Mouse (Mus musculus): ENCODE results near the gene Pard6a.

Pard6a gene

GRCm38 (mm10) chr8:105694051-105694799 is 6.7 kb upstream of the Pard6a start:
- DNase-seq (ENCODE audit: low read depth, low spot score) = no peak
- no peaks in the 10 kb centered on the region; the same call in 1 of the 2 replicates for H3K27me3 ChIP-seq (ENCODE audit: control insufficient read depth, insufficient read depth, low read length, poor library complexity, severe bottlenecking)
- peaks cover 34% of the 10 kb centered on the region for H3K36me3 ChIP-seq (ENCODE audit: control insufficient read depth, insufficient read depth, low read length, poor library complexity, severe bottlenecking)

GRCm38 (mm10) chr8:105695080-105695780 is 5.7 kb upstream of the Pard6a start:
- no peak for DNase-seq (ENCODE audit: low read depth, low spot score)
- Histone ChIP-seq H3K27me3 (ENCODE audit: control insufficient read depth, insufficient read depth, low read length, poor library complexity, severe bottlenecking) (no peaks in the 10 kb centered on the region; the same call in 1 of the 2 replicates), H3K36me3 (ENCODE audit: control insufficient read depth, insufficient read depth, low read length, poor library complexity, severe bottlenecking) (peaks cover 28% of the 10 kb centered on the region)

DNA sequence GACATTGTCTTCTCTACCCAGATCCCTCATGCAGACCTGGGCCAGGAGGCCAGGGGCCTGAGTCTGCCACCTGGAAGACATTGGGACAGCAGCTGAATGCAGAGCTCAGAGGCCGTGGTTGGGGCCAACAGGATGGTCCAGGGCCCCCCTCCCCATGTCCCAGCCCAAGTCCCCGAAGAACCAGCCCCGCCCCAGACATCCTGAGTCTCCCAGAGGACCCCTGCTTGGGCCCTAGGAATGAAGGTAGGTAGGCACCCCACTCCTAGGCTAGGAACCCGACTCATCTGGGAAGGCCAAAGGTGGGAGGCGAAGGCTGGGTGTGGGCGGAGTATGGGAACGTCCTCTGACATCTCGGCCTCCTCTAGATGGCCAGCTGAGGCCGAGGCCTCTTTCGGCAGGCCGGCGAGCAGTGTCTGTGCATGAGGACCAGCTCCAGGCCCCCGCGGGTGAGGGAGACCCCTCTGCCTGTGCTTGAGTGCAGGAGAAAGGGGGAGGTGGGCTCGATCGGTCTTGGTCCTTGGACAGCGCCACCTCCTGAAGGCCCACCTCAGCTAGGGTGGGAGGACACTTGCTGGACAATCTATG is 3.7 kb upstream of the Pard6a start:
- no peak for DNase-seq (ENCODE audit: low read depth, low spot score)
- Histone ChIP-seq H3K27me3 (ENCODE audit: control insufficient read depth, insufficient read depth, low read length, poor library complexity, severe bottlenecking) (no peaks in the 10 kb centered on the region), H3K36me3 (ENCODE audit: control insufficient read depth, insufficient read depth, low read length, poor library complexity, severe bottlenecking) (peaks cover 22% of the 10 kb centered on the region)

DNA sequence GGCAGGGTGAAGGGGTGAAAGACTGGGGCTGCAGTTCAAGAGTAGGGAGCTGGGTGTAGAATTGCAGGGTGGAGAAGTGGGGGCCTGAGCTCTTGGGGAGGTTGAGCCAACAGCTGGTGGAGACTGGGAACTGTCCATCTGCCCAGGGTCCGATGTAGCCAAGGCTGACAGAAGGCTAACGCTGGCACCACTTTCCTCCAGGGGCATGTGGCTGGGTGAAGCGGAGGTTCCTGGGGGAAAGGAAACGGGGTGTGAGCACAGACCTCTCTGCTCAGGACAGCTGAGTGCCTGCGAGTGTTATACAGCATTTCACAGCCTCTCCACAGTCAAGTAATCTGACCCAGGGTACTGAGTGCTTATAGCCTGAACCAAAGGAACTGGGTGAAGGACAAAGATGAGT is 2.2 kb upstream of the Pard6a start:
- H3K27me3 ChIP-seq (ENCODE audit: control insufficient read depth, insufficient read depth, low read length, poor library complexity, severe bottlenecking) = no peaks in the 10 kb centered on the region

GRCm38 (mm10) chr8:105699488-105700215 is 1.3 kb upstream of the Pard6a start:
- DNase-seq (ENCODE audit: low read depth, low spot score) = peak; percentile 36
- Histone ChIP-seq H3K27me3 (ENCODE audit: control insufficient read depth, insufficient read depth, low read length, poor library complexity, severe bottlenecking) (no peaks in the 10 kb centered on the region), H3K36me3 (ENCODE audit: control insufficient read depth, insufficient read depth, low read length, poor library complexity, severe bottlenecking) (peaks cover 13% of the 10 kb centered on the region)

More for the DNA sequence above, 2.2 kb upstream of the Pard6a start:
- peaks cover 17% of the 10 kb centered on the region for H3K36me3 ChIP-seq (ENCODE audit: control insufficient read depth, insufficient read depth, low read length, poor library complexity, severe bottlenecking)
- no peak for DNase-seq (ENCODE audit: low read depth, low spot score)

DNA sequence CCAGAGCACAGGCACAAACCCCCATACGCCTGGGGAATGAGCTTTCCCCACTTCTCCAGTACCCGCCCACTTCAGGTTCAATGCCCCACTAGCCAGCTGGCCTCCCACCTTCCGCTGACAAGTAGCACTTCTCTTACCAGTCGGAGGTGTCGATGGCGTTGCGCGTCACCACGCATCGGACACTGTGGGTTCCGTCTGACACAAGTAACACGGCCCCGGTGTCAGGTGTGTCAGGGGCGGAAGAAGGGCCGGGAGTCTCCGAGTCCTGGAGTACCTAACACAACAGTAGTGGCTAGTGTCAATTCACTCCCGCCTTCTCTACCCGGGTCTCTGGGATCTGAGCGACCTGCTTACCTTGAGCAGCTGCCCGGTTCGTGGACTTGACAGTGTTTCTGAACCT is 382 bp upstream of the Pard6a start:
- no peaks in the 10 kb centered on the region for H3K27me3 ChIP-seq (ENCODE audit: control insufficient read depth, insufficient read depth, low read length, poor library complexity, severe bottlenecking)
- peaks cover 12% of the 10 kb centered on the region for H3K36me3 ChIP-seq (ENCODE audit: control insufficient read depth, insufficient read depth, low read length, poor library complexity, severe bottlenecking)
- DNase-seq (ENCODE audit: low read depth, low spot score) = peak; percentile 90

GRCm38 (mm10) chr8:105702001-105702401 is 1.1 kb downstream of the Pard6a start:
- no peak for DNase-seq (ENCODE audit: low read depth, low spot score)
- H3K36me3 ChIP-seq (ENCODE audit: control insufficient read depth, insufficient read depth, low read length, poor library complexity, severe bottlenecking) = peaks cover 6% of the 10 kb centered on the region
- no peaks in the 10 kb centered on the region for H3K27me3 ChIP-seq (ENCODE audit: control insufficient read depth, insufficient read depth, low read length, poor library complexity, severe bottlenecking)

DNA sequence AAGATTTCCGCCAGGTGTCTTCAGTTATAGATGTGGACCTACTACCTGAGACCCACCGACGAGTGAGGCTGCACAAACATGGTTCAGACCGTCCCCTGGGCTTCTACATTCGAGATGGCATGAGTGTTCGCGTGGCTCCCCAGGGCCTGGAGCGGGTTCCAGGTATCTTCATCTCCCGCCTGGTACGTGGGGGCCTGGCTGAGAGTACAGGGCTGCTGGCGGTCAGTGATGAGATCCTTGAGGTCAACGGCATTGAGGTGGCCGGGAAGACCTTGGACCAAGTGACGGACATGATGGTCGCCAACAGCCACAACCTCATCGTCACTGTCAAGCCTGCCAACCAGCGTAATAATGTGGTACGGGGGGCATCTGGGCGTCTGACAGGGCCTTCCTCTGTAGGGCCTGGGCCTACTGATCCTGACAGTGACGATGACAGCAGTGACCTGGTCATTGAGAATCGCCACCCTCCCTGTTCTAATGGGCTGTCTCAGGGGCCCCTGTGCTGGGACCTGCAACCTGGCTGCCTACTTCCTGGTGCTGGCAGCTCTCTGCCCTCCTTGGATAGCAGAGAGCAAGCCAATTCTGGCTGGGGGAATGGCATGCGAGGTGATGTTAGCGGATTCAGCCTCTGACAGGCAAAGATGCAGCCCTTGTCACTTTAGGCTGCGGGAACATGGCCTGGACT is 1.9 kb downstream of the Pard6a start:
- no peaks in the 10 kb centered on the region for H3K27me3 ChIP-seq (ENCODE audit: control insufficient read depth, insufficient read depth, low read length, poor library complexity, severe bottlenecking)
- DNase-seq (ENCODE audit: low read depth, low spot score) = no peak
- H3K36me3 ChIP-seq (ENCODE audit: control insufficient read depth, insufficient read depth, low read length, poor library complexity, severe bottlenecking) = peaks cover 4% of the 10 kb centered on the region

DNA sequence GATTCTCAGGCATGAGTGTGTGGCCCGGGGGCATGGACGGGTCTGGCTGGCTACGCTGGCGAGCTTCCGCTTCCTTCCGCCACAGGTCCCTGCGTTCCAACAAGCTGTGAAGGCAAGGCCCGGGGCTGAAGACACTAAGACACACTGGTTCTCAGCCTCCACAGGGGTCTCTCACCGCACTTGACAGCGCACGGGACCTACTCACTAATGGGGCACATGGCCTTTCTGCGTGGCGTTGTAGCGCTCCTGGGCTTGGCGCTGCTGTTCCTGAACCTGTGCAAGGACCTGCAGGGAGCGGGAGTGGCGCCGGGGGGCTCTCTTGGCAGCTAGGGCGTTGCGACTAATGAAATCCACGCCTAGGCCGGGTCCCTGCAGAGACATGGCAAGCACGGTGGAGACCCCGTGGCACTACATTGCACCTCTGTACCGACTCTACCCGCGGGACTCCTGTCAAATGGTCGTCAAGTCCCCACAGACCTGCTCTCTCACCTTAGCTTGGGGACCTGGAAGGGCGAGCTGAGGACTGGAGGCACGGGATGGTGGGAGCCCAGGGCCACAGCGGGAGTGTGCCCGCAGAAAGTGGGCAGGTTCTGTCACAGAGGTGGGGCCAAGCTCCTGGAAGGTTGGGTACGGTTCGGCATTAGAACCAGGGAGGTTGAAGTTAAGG is 3.3 kb downstream of the Pard6a start:
- no peaks in the 10 kb centered on the region; the same call in 1 of the 2 replicates for H3K36me3 ChIP-seq (ENCODE audit: control insufficient read depth, insufficient read depth, low read length, poor library complexity, severe bottlenecking)
- H3K27me3 ChIP-seq (ENCODE audit: control insufficient read depth, insufficient read depth, low read length, poor library complexity, severe bottlenecking) = no peaks in the 10 kb centered on the region
- no peak for DNase-seq (ENCODE audit: low read depth, low spot score)

GRCm38 (mm10) chr8:105704955-105705354 is 4.0 kb downstream of the Pard6a start:
- no peak for DNase-seq (ENCODE audit: low read depth, low spot score)
- Histone ChIP-seq H3K27me3 (ENCODE audit: control insufficient read depth, insufficient read depth, low read length, poor library complexity, severe bottlenecking) (no peaks in the 10 kb centered on the region), H3K36me3 (ENCODE audit: control insufficient read depth, insufficient read depth, low read length, poor library complexity, severe bottlenecking) (no peaks in the 10 kb centered on the region)

DNA sequence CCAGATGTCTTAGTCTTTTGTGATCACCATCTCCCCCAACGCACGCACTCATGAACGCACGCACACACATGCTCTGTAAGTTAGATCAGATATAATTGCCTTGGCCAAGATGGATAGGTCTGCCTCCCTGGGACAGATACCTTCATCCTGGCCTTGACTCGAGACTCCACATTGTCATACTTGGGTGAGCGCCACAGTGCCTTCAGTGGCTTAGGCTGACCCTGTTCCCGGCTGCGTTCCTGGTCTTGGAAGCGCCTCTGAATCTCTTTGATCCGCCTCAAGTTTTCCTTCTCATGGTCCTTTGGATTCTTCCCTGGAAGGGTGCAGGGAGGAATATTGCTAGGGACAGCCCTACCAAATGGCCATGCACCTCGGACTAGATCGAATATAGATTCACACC is 5.5 kb downstream of the Pard6a start:
- Histone ChIP-seq H3K27me3 (ENCODE audit: control insufficient read depth, insufficient read depth, low read length, poor library complexity, severe bottlenecking) (no peaks in the 10 kb centered on the region), H3K36me3 (ENCODE audit: control insufficient read depth, insufficient read depth, low read length, poor library complexity, severe bottlenecking) (no peaks in the 10 kb centered on the region)
- DNase-seq (ENCODE audit: low read depth, low spot score) = no peak

DNA sequence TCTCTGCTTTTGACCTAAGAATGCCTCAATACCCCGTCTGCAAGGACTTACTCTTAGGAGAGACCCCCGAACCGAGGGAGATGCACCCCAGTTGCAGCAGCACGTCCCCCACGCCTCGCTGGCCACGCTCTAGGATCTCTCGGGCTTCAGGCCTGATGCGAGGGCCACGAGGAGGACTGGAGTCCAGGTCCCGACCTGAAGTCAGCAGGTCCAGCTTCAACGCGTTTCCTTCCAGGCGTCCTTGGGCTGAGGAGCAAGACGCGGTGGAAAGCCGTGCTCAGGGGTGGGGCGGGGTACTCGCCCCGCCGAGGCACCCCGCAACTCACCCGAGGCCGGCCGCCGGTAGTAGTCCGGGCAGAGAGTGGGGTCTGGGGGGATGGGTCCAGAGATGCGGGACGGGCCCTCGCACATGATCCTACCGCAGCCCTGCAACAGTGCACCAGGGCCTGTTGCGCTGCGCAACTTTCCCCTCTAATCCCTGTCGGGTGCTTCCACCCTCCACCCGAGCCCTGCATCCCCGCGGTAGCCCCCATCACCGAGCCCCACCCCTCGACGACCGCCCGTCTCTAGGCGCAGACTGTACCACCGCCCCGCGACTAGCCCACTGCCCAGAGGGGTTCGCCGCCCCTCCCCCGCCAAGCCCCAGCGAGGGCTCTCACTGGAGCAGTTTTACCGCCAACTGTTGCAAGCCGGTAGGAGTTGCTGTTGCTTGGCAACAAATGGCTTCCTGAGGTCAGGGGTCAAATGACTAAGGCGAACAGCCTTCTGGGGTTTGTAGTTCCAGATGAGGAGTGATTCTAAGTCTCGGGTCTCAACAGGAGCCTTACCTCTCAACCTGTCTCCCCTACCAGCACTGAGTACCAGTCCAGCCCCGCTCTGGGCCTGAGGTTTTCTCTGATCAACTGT is 6.8 kb downstream of the Pard6a start, which contains the start of the genes 4933405L10Rik and Enkd1:
Gene 4933405L10Rik (plus strand): TSS at position 158 of the 906 bp plus-strand sequence.
Gene Enkd1 (minus strand): TSS at position 713 of the 906 bp plus-strand sequence.
- H3K27me3 ChIP-seq (ENCODE audit: control insufficient read depth, insufficient read depth, low read length, poor library complexity, severe bottlenecking) = no peaks in the 10 kb centered on the region
- no peaks in the 10 kb centered on the region for H3K36me3 ChIP-seq (ENCODE audit: control insufficient read depth, insufficient read depth, low read length, poor library complexity, severe bottlenecking)
- peak; percentile 88 for DNase-seq (ENCODE audit: low read depth, low spot score)

DNA sequence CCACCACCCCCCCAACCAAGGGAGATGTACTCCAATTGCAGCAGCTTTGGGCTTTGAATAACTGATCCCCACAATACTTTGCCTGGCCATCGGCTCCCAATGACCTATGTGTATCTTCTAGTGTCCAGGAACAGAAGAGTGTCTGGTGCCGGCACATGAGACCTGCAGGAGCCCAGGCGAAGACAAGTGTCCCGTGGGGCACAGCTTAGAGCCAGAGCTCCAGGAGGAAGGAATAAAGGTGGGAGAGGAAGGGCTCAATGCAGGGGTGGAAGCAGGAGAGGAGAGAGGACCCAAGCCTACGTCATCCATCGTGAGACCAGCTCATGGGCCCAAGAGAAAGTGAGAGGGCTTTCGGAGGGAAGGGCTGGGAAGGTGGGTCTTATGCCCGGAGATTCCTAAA is 7.7 kb downstream of the Pard6a start:
- no peaks in the 10 kb centered on the region for H3K36me3 ChIP-seq (ENCODE audit: control insufficient read depth, insufficient read depth, low read length, poor library complexity, severe bottlenecking)
- H3K27me3 ChIP-seq (ENCODE audit: control insufficient read depth, insufficient read depth, low read length, poor library complexity, severe bottlenecking) = no peaks in the 10 kb centered on the region
- DNase-seq (ENCODE audit: low read depth, low spot score) = no peak
